Mouse (Mus musculus) spleen, adult 2 months (tissue): ENCODE data around the gene Gm45837. TPM values are rescaled to one million over a fixed set of nuclear protein-coding genes. Genes with fewer than 3 reads are reported as not detected.

Source experiments
- DNase-seq, 2 experiments: peaks; one replicate each; pipeline versions ENCODE4 v3.0.0 to v3.0.0-alpha.2; 2012 to 2021; ENCODE audit warnings: low spot score in 2 of 2, low read depth in 1 of 2
- H3K27ac ChIP-seq: fragments of 200-500 bp; 2 replicates; pipeline ENCODE4 v1.5.1; 2012; ENCODE audit warnings: low read length, inconsistent platforms; ENCODE audit not compliant: insufficient read depth
- H3K27me3 ChIP-seq: fragments of 200-500 bp; 2 replicates; pipeline ENCODE4 v1.6.1; 2012; ENCODE audit warnings: mild to moderate bottlenecking, moderate library complexity, low read length, inconsistent platforms; ENCODE audit not compliant: control insufficient read depth, insufficient read depth
- H3K36me3 ChIP-seq: fragments of 200-500 bp; 2 replicates; pipeline ENCODE4 v1.6.1; 2012; ENCODE audit warnings: mild to moderate bottlenecking, low read length, inconsistent platforms; ENCODE audit not compliant: control insufficient read depth, insufficient read depth
- H3K4me1 ChIP-seq: fragments of 200-500 bp; 2 replicates; pipeline ENCODE4 v1.6.1; 2011; ENCODE audit warnings: inconsistent platforms; ENCODE audit not compliant: control insufficient read depth, insufficient read depth, insufficient read length
- H3K4me3 ChIP-seq: fragments of 200-500 bp; 2 replicates; pipeline ENCODE4 v1.5.1; 2011; ENCODE audit warnings: mild to moderate bottlenecking, inconsistent platforms; ENCODE audit not compliant: insufficient read depth, insufficient read length; ENCODE audit errors: extremely low read depth
- CTCF ChIP-seq: fragments of 200-500 bp; IDR thresholded peaks from 2 replicates; pipeline ENCODE4 v1.5.1; 2011; ENCODE audit warnings: mild to moderate bottlenecking, inconsistent platforms; ENCODE audit not compliant: insufficient read depth, insufficient read length, insufficient replicate concordance; ENCODE audit errors: extremely low read depth
- POLR2A ChIP-seq: fragments of 200-500 bp; IDR thresholded peaks from 2 replicates; pipeline ENCODE4 v1.6.1; 2011; ENCODE audit warnings: low read depth, low read length, inconsistent platforms
- WGBS: fragments of 180-500 bp; shearing (Covaris S2); methylation state at CpG from one replicate; pipeline ENCODE4 v1.1.7; 2018; 5-methylcytosine and 5-hydroxymethylcytosine counted together
- polyA plus RNA-seq: library from polyadenylated mRNA; depleted of rRNA; stranded (reverse); fragments of >200 nt; gene quantifications from 2 replicates; pipeline ENCODE4 v1.2.3, GENCODE M21; 2012

The Gm45837 gene
- polyA plus RNA-seq, 1 experiment = not detected

GRCm38 (mm10) chr7:101490952-101491351 lies 80.3 kb downstream of the Gm45837 start:
- 68% methylated on average over 4 of the region's 4 CpGs for WGBS
- Histone ChIP-seq H3K4me1 (no peaks in the 10 kb centered on the region), H3K36me3 (no peaks in the 10 kb centered on the region; the same call in 1 of the 2 replicates), H3K27ac (no peak overlapping the region), H3K4me3 (no peak overlapping the region), H3K27me3 (no peaks in the 10 kb centered on the region)
- DNase-seq = no peak
- TF ChIP-seq POLR2A (no peak), CTCF (no peak)

- 85% methylated on average over 3 of the region's 3 CpGs for WGBS
- no peak overlapping the region for H3K27ac ChIP-seq
- TF ChIP-seq CTCF (no peak), POLR2A (no peak)
- H3K4me3 ChIP-seq = no peak overlapping the region
- no peak for DNase-seq
- H3K4me1 ChIP-seq = peaks cover 7% of the 10 kb centered on the region; the same call in 1 of the 2 replicates
- no peaks in the 10 kb centered on the region for H3K27me3 ChIP-seq
- no peaks in the 10 kb centered on the region for H3K36me3 ChIP-seq
These were observed 87.7 kb downstream of the Gm45837 start for GRCm38 (mm10) chr7:101498385-101498784.

GRCm38 (mm10) chr7:101499251-101499650 lies 88.6 kb downstream of the Gm45837 start:
- TF ChIP-seq CTCF (no peak), POLR2A (no peak)
- Histone ChIP-seq H3K4me1 (peaks cover 7% of the 10 kb centered on the region; the same call in 1 of the 2 replicates), H3K27me3 (no peaks in the 10 kb centered on the region), H3K27ac (no peak overlapping the region), H3K4me3 (no peak overlapping the region), H3K36me3 (no peaks in the 10 kb centered on the region)
- WGBS = 46% methylated on average over 10 of the region's 10 CpGs
- no peak for DNase-seq

GRCm38 (mm10) chr7:101499701-101500100 lies 89.0 kb downstream of the Gm45837 start:
- no peak overlapping the region for H3K4me3 ChIP-seq

GRCm38 (mm10) chr7:101501236-101501635 lies 90.5 kb downstream of the Gm45837 start:
- Histone ChIP-seq H3K4me1 (peaks cover 7% of the 10 kb centered on the region; the same call in 1 of the 2 replicates), H3K27ac (no peak overlapping the region), H3K27me3 (no peaks in the 10 kb centered on the region), H3K36me3 (peaks cover 2% of the 10 kb centered on the region), H3K4me3 (no peak overlapping the region)
- DNase-seq = no peak
- 97% methylated on average over 6 of the region's 6 CpGs for WGBS
- TF ChIP-seq POLR2A (no peak), CTCF (no peak)

More at GRCm38 (mm10) chr7:101499701-101500100, 89.0 kb downstream of the Gm45837 start:
- no peak for TF ChIP-seq POLR2A
- TF ChIP-seq CTCF = no peak
- Histone ChIP-seq H3K36me3 (no peaks in the 10 kb centered on the region; the same call in 1 of the 2 replicates), H3K27ac (no peak overlapping the region), H3K4me1 (peaks cover 7% of the 10 kb centered on the region; the same call in 1 of the 2 replicates), H3K27me3 (no peaks in the 10 kb centered on the region)
- 64% methylated on average over 9 of the region's 9 CpGs for WGBS
- DNase-seq = no peak

DNA sequence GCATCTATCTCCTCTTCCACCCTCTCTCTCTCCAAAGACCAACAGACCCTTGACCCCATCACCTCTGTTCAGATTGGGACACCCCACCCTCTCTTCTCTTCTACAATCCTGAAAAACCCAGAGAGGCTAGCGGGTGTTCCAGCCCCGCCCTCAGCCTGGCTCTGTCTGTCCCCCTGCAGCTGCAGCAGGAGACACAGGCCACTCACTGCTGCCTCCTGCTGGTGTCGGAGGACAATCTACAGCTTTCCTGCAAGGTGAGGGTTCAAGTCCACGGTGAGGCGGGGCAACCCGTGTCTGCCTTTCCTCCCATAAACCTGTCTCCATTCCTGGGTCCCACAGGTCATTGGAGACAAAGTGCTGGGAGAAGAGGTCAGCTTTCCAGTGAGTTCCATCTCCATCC lies 91.0 kb downstream of the Gm45837 start:
- 83% methylated on average over 6 of the region's 6 CpGs for WGBS
- H3K36me3 ChIP-seq = peaks cover 2% of the 10 kb centered on the region
- DNase-seq = no peak

DNA sequence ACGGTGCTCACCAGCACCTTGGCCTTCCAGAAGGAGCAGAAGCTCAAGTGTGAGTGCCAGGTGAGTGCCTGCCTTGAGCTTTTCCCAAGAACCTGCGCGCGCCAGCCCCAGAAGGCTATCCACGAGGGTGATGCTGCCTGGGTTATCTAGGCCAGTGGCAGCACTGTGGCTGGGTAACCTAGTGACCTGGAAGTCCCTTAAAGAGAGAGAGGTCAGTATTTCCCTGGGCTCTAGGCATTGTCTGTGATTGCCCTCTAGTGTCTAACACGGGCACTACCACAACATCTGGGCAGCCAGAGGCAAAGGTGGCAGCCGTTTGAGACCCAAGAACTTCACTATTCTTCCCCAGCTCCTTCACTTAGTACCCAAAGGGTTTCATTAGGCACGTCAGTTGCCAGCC lies 92.7 kb downstream of the Gm45837 start:
- TF ChIP-seq POLR2A (no peak), CTCF (peak; percentile 73; the same call in 1 of the 2 replicates)
- H3K27me3 ChIP-seq = no peaks in the 10 kb centered on the region
- peaks cover 3% of the 10 kb centered on the region for H3K36me3 ChIP-seq
- peaks cover 7% of the 10 kb centered on the region; the same call in 1 of the 2 replicates for H3K4me1 ChIP-seq
- DNase-seq = peak; percentile 44 to 73
- H3K27ac ChIP-seq = no peak overlapping the region
- WGBS = 40% methylated on average over 8 of the region's 8 CpGs
- no peak overlapping the region for H3K4me3 ChIP-seq

More for the DNA sequence above, 91.0 kb downstream of the Gm45837 start:
- no peak overlapping the region for H3K4me3 ChIP-seq
- peaks cover 7% of the 10 kb centered on the region; the same call in 1 of the 2 replicates for H3K4me1 ChIP-seq
- no peak overlapping the region for H3K27ac ChIP-seq
- TF ChIP-seq POLR2A (no peak), CTCF (peak; percentile 39; the same call in 1 of the 2 replicates)
- H3K27me3 ChIP-seq = no peaks in the 10 kb centered on the region
